Mouse (Mus musculus) intestine, postnatal 0 days (tissue): ENCODE data around the gene H2-Q7. TPM values are rescaled to one million over a fixed set of nuclear protein-coding genes. Genes with fewer than 3 reads are reported as not detected.
A peak's percentile ranks its signal among the peaks of the same experiment; 100 is the strongest.
"Not testable (repeated sequence)": the region's sequence is repeated elsewhere in the genome, so short reads cannot be mapped to it uniquely, and the experiment has no call there.

Source experiments
- ATAC-seq: fragments of 200-750 bp; cut with Nextera tagmentation; 2 replicates; pipeline ENCODE4 v1.8.0; 2017; ENCODE audit warnings: mild to moderate bottlenecking, moderate TSS enrichment, moderate library complexity
- H3K27ac ChIP-seq: fragments of 300-500 bp; sonication (generic); 2 replicates; pipeline ENCODE4 v1.5.1; 2014; ENCODE audit warnings: mild to moderate bottlenecking, low read depth, low read length, moderate library complexity
- H3K27me3 ChIP-seq: fragments of 300-500 bp; sonication (generic); replicated peaks from 2 replicates; pipeline ENCODE4 v1.6.1; 2014; ENCODE audit warnings: low read length, mixed read lengths; ENCODE audit not compliant: control insufficient read depth, insufficient read depth
- H3K36me3 ChIP-seq: fragments of 300-500 bp; sonication (generic); 2 replicates; pipeline ENCODE4 v1.6.1; 2014; ENCODE audit warnings: mild to moderate bottlenecking, moderate library complexity; ENCODE audit not compliant: control insufficient read depth, insufficient read depth
- H3K4me1 ChIP-seq: fragments of 300-500 bp; sonication (generic); replicated peaks from 2 replicates; pipeline ENCODE4 v1.6.1; 2014; ENCODE audit warnings: antibody characterized with exemption, low read length, mixed read lengths; ENCODE audit not compliant: control insufficient read depth, insufficient read depth
- H3K4me2 ChIP-seq: fragments of 300-500 bp; sonication (generic); replicated peaks from 2 replicates; pipeline ENCODE4 v1.6.1; 2014; ENCODE audit warnings: low read depth, mild to moderate bottlenecking, moderate library complexity
- H3K4me3 ChIP-seq: fragments of 300-500 bp; sonication (generic); 2 replicates; pipeline ENCODE4 v1.5.1; 2014; ENCODE audit warnings: low read depth, low read length
- H3K9ac ChIP-seq: fragments of 300-500 bp; sonication (generic); 2 replicates; pipeline ENCODE4 v1.6.1; 2014; ENCODE audit warnings: mild to moderate bottlenecking, low read depth, low read length
- H3K9me3 ChIP-seq: fragments of 300-500 bp; sonication (generic); 2 replicates; pipeline ENCODE4 v1.6.1; 2016; ENCODE audit warnings: mixed run types; ENCODE audit not compliant: control insufficient read depth
- WGBS: fragments of 180-500 bp; shearing (Covaris S2); extraction: QIAGEN DNeasy Blood & Tissue Kit; methylation state at CpG from one replicate; pipeline ENCODE4 v1.1.7; 2014; 5-methylcytosine and 5-hydroxymethylcytosine counted together
- polyA plus RNA-seq: library from polyadenylated mRNA; unstranded; fragments of >200 nt; fragmentation: Nextera tagmentation; extraction: Ambion mirVana; gene quantifications from 2 replicates; pipeline ENCODE4 v1.2.1, GENCODE M21; 2015

Gene H2-Q7
- polyA plus RNA-seq, 1 experiment from 2014 or later = 3.6 TPM

DNA sequence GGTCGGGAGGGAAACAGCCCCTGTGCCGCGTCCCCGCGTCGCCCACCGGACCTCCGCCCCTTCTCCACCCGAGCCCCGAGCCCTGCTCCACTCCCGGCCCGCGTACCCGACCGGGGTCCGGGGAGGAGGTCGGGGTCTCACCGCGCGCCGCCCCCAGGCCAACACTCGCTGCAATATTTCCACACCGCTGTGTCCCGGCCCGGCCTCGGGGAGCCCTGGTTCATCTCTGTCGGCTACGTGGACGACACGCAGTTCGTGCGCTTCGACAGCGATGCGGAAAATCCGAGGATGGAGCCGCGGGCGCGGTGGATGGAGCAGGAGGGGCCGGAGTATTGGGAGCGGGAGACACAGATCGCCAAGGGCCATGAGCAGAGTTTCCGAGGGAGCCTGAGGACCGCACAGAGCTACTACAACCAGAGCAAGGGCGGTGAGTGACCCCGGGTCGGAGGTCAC is 366 bp downstream of the H2-Q7 start:
- H3K4me2 ChIP-seq = peak overlapping the region; percentile 81
- not testable (repeated sequence) for H3K27ac ChIP-seq
- peak; percentile 32 for ATAC-seq

DNA sequence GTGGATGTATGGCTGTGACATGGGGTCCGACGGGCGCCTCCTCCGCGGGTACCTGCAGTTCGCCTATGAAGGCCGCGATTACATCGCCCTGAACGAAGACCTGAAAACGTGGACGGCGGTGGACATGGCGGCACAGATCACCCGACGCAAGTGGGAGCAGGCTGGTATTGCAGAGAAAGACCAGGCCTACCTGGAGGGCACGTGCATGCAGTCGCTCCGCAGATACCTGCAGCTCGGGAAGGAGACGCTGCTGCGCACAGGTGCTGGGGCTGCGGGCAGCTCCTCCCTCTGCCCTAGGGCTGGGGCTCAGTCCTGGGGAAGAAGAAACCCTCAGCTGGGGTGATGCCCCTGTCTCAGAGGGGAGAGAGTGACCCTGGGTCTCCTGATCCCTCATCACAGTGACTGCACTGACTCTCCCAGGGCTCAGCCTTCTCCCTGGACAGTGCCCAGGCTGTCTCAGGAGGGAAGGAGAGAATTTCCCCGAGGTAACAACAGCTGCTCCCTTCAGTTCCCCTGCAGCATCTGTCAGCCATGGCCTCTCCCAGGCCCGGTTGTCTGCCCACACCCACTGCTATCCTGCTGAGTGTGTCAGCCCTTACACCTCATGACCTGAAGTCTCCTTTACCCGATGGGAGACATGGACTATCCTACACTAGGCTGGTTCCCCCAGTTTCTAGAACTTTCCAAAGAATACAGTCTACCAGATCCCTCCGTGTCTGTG is 1.1 kb downstream of the H2-Q7 start:
- H3K9ac ChIP-seq, H3K4me1 ChIP-seq, H3K9me3 ChIP-seq, H3K27ac ChIP-seq, H3K27me3 ChIP-seq, H3K36me3 ChIP-seq, H3K4me3 ChIP-seq, H3K4me2 ChIP-seq, ATAC-seq: not testable (repeated sequence)
- WGBS = 62% methylated on average over 24 of the region's 27 CpGs

More for the DNA sequence above, 366 bp downstream of the H2-Q7 start:
- not testable (repeated sequence) for H3K27me3 ChIP-seq, H3K9ac ChIP-seq, H3K36me3 ChIP-seq, H3K4me1 ChIP-seq, H3K9me3 ChIP-seq
- H3K4me3 ChIP-seq = peak overlapping the region; percentile 40
- 2% methylated on average over 40 of the region's 48 CpGs for WGBS

DNA sequence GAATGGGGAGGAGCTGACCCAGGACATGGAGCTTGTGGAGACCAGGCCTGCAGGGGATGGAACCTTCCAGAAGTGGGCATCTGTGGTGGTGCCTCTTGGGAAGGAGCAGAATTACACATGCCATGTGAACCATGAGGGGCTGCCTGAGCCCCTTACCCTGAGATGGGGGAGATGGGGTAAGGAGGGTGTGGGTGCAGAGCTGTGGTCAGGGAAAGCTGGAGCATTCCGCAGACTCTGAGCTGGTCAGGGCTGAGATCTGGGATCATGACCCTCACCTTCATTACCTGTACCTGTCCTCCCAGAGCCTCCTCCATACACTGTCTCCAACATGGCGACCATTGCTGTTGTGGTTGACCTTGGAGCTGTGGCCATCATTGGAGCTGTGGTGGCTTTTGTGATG is 3.4 kb downstream of the H2-Q7 start:
- H3K4me2 ChIP-seq, H3K36me3 ChIP-seq, ATAC-seq, H3K9ac ChIP-seq, H3K27ac ChIP-seq, H3K9me3 ChIP-seq, H3K4me3 ChIP-seq, H3K4me1 ChIP-seq, H3K27me3 ChIP-seq: not testable (repeated sequence)
- 89% methylated on average over 2 of the region's 2 CpGs for WGBS

DNA sequence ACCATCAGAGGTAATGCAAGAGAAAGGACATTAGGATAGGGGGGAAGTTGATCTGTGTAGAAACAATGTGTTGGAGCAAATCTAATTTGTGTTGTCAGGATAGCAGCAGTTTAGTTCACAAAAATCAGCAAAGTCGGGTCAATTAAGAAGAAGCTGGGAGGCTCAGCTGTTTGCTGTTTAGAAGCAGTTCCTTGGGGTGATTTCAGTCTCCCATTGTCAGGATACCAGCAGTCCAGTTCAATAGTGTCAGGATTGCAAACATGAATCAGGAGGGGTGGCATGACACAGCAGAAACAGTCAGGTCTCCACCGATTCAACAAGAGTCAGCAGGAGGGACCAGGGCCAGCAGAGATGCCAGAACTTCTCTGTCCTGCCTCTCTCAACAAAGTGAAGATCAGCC is 5.6 kb downstream of the H2-Q7 start:
- not testable (repeated sequence) for ATAC-seq, H3K36me3 ChIP-seq

DNA sequence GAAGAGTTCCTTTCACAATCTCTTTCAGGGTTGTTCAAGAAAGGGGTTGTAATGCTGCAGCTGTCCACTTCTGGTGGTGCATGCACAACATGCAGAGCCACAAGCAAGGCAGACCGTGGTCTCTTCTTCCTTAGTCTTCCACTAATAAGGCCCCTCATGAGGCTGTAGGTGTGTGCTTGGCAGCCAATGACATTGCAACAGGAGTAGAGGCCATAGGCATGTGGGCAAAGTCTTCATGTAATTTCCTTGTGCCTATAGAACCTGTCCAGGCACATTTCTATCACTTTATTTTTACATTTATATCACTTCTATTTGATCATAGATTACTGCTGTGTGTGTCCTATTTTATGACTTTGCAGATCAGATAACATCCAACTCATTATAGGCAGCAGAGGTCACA is 19.3 kb downstream of the H2-Q7 start:
- not testable (repeated sequence) for H3K36me3 ChIP-seq, H3K4me2 ChIP-seq, H3K27ac ChIP-seq, H3K9me3 ChIP-seq, H3K4me1 ChIP-seq, H3K4me3 ChIP-seq, H3K9ac ChIP-seq, H3K27me3 ChIP-seq, ATAC-seq
- WGBS = no CpG with 5 or more reads among the region's 1 CpGs

More for the DNA sequence above, 5.6 kb downstream of the H2-Q7 start:
- 88% methylated on average over 2 of the region's 2 CpGs for WGBS
- not testable (repeated sequence) for H3K9me3 ChIP-seq, H3K4me3 ChIP-seq, H3K4me1 ChIP-seq, H3K4me2 ChIP-seq, H3K27me3 ChIP-seq, H3K9ac ChIP-seq, H3K27ac ChIP-seq

DNA sequence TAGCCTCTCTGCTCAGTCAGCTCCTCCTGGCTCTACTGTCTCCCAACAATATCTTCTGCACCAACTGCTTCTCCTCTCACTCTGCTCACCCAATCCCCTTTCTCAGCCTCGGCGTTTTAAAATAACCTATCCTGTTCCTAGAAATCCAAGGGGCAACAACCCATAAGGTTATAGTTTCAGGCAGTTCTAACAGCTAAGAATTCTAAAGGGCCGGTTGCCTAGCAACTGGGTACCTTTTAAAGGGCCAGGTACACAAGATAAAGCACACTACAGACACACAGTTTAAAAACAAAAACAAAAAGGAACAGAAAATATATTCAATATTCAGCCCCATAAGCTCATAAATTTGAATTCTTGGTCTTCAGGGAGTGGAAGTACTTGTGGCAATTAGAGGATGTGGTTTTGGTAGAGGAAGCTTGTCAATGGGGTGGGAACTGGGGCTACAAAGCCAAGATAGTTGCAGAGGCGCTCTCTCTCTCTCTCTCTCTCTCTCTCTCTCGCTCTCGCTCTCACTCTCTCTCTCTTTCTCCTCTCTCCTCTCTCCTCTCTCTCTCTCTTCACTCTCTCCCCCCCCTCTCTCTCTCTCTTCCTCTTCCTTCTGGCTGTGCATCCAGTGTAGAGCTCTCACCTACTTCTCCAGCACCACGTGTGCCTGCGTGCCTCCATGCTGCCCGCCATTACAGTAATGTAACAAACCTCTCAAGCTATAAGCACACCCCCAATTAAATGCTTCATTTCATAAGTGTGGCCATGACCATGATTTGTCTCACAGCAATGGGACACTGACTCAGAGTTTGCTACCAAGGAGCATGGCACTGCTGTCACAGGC is 21.8 kb downstream of the H2-Q7 start:
- WGBS = 84% methylated on average over 3 of the region's 9 CpGs

More for the DNA sequence above, 21.8 kb downstream of the H2-Q7 start:
- H3K4me3 ChIP-seq, H3K9ac ChIP-seq, H3K9me3 ChIP-seq, ATAC-seq, H3K27me3 ChIP-seq, H3K4me1 ChIP-seq, H3K4me2 ChIP-seq, H3K27ac ChIP-seq, H3K36me3 ChIP-seq: not testable (repeated sequence)
